Mouse (Mus musculus): Measurements from ENCODE around the gene Mis12. TPM values are rescaled to one million over a fixed set of nuclear protein-coding genes. Genes with fewer than 3 reads are reported as not detected.

Gene Mis12
- polyA plus RNA-seq (2012): 0.35 and 0.60 TPM in 2 replicates

DNA sequence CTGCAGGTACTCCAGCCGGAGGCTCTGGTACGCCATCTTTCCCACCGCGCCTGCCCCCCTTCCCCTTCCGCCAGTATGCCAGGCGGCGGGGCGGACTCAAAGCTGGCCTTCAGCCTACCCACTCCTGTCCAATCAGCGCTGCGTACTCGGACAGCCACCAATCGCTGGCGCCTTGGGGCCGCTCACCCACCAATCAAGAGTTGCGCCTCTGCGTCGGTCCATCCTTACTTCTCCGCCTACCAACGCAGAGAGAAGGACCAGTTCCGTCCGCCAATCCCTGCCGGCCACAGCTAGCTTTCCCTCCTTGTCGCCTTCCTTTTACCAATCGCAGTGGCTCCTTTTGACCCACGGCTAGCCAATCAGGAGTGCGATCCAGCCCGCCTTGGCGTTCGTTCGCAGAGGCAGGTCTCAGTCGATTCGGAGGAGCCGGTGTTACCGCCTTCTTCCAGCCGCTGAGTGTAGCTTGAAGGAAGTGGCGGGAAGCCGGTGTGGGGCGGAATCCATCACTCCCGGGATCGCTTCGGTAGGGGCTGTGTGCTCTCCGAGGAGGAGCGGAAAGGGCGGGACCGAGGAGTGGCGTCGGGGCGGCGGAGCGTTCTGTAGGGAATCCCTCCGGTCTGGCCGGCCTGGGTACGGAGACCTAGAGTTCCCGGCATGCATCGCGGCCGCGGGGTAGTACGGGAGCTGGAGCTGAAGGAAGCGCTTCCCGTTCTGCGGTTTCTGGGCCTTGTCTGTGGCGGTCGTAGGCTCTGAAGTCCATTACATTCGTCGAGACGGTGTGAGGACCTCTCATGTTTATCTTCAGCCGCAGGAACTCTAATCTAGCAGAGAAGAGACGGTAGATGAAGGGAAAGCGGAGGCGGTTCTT lies at the start of gene Mis12, which contains the start of gene Derl2:
Gene Mis12, plus strand, starts transcription at position 411 of the 868 bp plus-strand sequence.
Gene Derl2, minus strand, starts transcription at position 641 of the 868 bp plus-strand sequence.
- Histone ChIP-seq H3K4me3 (replicated peaks) (peak within 1 kb of the TSS; percentile 93), H3K27me3 (ENCODE audit: control insufficient read depth) (no peaks in the 10 kb centered on the region), H3K4me1 (ENCODE audit: control insufficient read depth) (peaks cover 51% of the 10 kb centered on the region), H3K36me3 (ENCODE audit: control insufficient read depth) (peaks cover 56% of the 10 kb centered on the region), H3K9me3 (ENCODE audit: control insufficient read depth, low read length) (no peaks in the 10 kb centered on the region)
- TF ChIP-seq GATA1 (IDR thresholded peaks at IDR 0.05; ENCODE audit: low read length) (no peak), TAL1 (IDR thresholded peaks at IDR 0.05; ENCODE audit: low read length) (no peak)

DNA sequence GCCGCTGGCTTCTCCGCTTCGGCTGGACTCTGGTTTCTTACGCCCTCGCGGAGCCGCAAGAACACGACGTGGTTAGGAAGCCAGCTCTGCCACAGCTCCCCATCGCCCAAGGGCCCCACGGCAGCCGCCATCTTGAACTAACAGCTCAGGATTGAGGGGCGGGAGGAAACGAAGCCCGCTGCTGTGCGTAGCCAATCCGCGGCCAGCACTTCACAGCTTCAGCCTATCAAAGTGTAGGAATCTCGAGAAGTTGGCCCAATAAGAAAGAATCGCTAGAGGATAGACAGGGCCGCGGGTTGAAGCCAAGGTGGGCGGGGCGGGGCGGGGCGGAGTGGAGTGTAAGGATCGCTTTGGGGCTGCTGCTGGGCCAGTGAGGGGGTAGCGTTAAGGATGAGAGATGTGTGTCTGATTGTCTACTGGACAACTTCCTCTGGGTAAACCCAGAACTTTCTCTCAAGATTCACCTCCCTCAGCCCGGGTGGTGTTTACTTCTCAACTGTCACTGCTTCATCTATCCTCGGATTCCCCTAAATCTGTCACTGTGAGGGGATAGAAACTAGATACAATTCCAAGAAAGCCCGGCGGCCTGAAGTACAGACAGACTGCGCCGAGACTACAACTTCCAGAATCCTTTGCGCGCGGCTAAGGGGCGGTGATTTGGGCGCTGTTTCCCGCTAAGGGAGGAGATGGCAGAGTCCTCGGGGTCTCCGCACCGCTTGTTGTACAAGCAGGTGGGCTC lies 49.4 kb upstream of the Mis12 start, which contains the start of the genes Nup88 and Rpain:
Gene Nup88, minus strand, starts transcription at position 153 of the 739 bp plus-strand sequence.
Gene Rpain, plus strand, starts transcription at position 393 of the 739 bp plus-strand sequence.
- no peaks in the 10 kb centered on the region for H3K27me3 ChIP-seq (ENCODE audit: control insufficient read depth)
- peaks cover 63% of the 10 kb centered on the region for H3K36me3 ChIP-seq (ENCODE audit: control insufficient read depth)
- no peaks in the 10 kb centered on the region for H3K9me3 ChIP-seq (ENCODE audit: control insufficient read depth, low read length)
- H3K4me1 ChIP-seq (ENCODE audit: control insufficient read depth): peaks cover 60% of the 10 kb centered on the region
- TF ChIP-seq GATA1 (IDR thresholded peaks at IDR 0.05; ENCODE audit: low read length) (no peak), TAL1 (IDR thresholded peaks at IDR 0.05; ENCODE audit: low read length) (no peak)
- peak within 1 kb of the TSS; percentile 83 for H3K4me3 ChIP-seq (replicated peaks)

DNA sequence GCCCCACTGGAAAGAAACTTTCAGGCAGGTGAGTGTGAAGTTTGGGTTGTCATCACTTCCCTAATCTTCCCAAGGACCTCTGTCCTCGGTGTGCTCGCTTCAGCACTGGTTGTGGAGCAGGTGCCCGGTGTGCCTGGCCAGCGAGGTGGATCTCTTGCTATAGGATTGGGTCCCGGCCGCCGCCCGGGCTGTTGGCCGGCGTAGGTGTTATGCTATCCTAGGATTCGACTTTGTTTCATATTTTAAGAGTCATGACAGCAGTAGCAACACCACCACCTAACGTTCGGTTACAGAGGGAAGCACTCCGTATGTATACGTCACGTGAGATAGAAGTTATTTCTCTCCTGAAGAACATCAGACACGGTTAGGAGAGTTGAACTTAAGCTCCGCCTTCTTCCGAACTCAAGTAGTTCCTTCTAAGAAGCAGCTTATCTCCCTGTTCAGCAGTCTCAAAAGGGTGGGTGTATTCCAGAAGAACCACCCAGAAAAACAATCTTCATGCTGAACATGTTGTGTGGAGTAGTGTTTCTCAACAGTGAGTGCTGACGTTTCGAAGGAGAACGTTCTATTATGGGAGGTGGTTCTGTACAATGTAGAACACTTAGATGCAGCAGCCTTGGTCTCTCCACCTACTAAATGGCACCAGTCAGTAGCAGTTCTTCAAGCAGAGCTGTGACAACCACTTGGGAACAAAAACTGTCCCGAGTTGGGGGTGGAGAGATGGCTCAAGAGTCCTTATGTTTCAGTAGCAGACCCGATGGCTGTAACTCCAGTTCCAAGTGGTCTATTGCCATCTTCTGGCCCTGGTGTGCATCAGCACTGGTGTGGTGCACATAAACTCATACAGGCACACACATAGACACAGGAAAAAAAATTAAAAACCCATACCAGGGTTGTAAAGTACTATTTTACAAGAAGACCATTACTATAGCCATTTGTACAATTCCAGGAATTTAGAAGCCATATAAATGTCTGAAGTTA lies 48.6 kb upstream of the Mis12 start:
- peak overlapping the region; percentile 83 for H3K4me3 ChIP-seq (replicated peaks)
- TF ChIP-seq GATA1 (IDR thresholded peaks at IDR 0.05; ENCODE audit: low read length): peak; percentile 72
- peak; percentile 43; the same call in 1 of the 3 replicates for TF ChIP-seq TAL1 (IDR thresholded peaks at IDR 0.05; ENCODE audit: low read length)
- no peaks in the 10 kb centered on the region for H3K27me3 ChIP-seq (ENCODE audit: control insufficient read depth)
- no peaks in the 10 kb centered on the region for H3K9me3 ChIP-seq (ENCODE audit: control insufficient read depth, low read length)
- H3K4me1 ChIP-seq (ENCODE audit: control insufficient read depth): peaks cover 67% of the 10 kb centered on the region
- H3K36me3 ChIP-seq (ENCODE audit: control insufficient read depth): peaks cover 63% of the 10 kb centered on the region

GRCm38 (mm10) chr11:70972586-70972985 lies 46.8 kb upstream of the Mis12 start:
- peaks cover 69% of the 10 kb centered on the region for H3K36me3 ChIP-seq (ENCODE audit: control insufficient read depth)
- H3K4me1 ChIP-seq (ENCODE audit: control insufficient read depth): peaks cover 70% of the 10 kb centered on the region
- TF ChIP-seq GATA1 (IDR thresholded peaks at IDR 0.05; ENCODE audit: low read length) (no peak), TAL1 (IDR thresholded peaks at IDR 0.05; ENCODE audit: low read length) (no peak)
- peak overlapping the region; percentile 83 for H3K4me3 ChIP-seq (replicated peaks)
- no peaks in the 10 kb centered on the region for H3K9me3 ChIP-seq (ENCODE audit: control insufficient read depth, low read length)
- H3K27me3 ChIP-seq (ENCODE audit: control insufficient read depth): no peaks in the 10 kb centered on the region

DNA sequence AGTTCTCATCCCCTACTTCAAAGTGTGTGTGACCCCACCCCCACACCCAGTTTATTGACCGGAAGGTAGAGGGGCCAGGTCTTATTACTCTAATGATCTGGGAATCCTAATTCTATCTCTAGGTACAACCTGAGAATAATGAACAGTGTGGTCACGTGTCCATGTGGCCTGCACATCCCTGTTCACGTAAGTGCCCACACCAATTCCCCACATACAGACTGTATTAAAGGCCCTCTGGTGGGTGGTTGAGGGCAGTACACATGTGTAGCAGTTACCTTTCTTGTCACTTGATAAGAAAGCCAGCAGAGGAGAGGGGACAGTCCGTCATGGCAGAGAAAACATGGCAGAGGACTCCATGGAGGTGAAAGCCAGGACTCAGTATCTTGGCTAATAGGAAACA lies 45.5 kb upstream of the Mis12 start:
- peaks cover 62% of the 10 kb centered on the region for H3K4me1 ChIP-seq (ENCODE audit: control insufficient read depth)
- no peaks in the 10 kb centered on the region for H3K27me3 ChIP-seq (ENCODE audit: control insufficient read depth)
- H3K36me3 ChIP-seq (ENCODE audit: control insufficient read depth): peaks cover 76% of the 10 kb centered on the region
- H3K9me3 ChIP-seq (ENCODE audit: control insufficient read depth, low read length): no peaks in the 10 kb centered on the region
- no peak overlapping the region for H3K4me3 ChIP-seq (replicated peaks)
- TF ChIP-seq TAL1 (IDR thresholded peaks at IDR 0.05; ENCODE audit: low read length): no peak
- no peak for TF ChIP-seq GATA1 (IDR thresholded peaks at IDR 0.05; ENCODE audit: low read length)

DNA sequence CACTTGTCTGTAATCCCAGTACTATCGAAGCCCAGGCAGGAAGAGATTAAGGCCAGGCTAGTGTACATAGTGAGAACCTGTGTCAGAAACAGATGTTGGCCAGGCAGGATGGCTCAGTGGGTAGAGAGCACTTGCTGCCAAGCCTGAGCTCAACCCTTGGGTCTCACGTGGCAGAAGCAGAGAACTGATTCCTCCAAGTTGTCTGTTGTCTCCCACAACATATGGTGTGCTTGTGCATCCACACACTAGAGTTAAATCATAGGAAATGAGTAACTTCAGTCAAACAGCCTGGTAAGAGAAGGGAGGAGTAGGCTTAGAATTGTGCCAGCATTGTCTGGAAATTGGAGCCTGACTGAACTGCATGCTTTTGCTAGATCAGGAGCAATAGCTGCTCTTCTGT lies 44.2 kb upstream of the Mis12 start:
- TF ChIP-seq GATA1 (IDR thresholded peaks at IDR 0.05; ENCODE audit: low read length) (no peak), TAL1 (IDR thresholded peaks at IDR 0.05; ENCODE audit: low read length) (no peak)
- no peak overlapping the region for H3K4me3 ChIP-seq (replicated peaks)
- peaks cover 89% of the 10 kb centered on the region for H3K36me3 ChIP-seq (ENCODE audit: control insufficient read depth)
- H3K9me3 ChIP-seq (ENCODE audit: control insufficient read depth, low read length): no peaks in the 10 kb centered on the region
- H3K27me3 ChIP-seq (ENCODE audit: control insufficient read depth): no peaks in the 10 kb centered on the region
- H3K4me1 ChIP-seq (ENCODE audit: control insufficient read depth): peaks cover 65% of the 10 kb centered on the region

DNA sequence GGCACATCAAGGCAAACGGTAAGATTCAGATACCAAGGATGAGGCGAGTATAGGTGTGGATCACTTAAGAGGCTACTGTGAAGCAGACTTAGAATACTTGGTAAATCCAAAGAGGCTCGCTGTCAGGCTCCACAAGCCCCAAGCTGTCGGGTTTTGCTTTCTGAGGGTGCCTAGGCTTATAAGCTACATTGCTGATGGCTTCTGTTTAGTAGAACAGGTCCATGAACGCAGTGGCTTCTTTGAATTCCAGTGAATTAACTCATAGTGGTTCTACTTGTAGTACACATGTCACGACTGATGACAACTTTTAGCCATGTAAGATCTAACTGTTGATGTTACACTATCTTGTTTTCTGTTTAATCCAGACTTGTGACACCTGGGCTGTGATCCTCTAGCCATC lies 42.1 kb upstream of the Mis12 start:
- Histone ChIP-seq H3K27me3 (ENCODE audit: control insufficient read depth) (no peaks in the 10 kb centered on the region), H3K9me3 (ENCODE audit: control insufficient read depth, low read length) (no peaks in the 10 kb centered on the region), H3K4me1 (ENCODE audit: control insufficient read depth) (peaks cover 67% of the 10 kb centered on the region), H3K36me3 (ENCODE audit: control insufficient read depth) (peaks cover 91% of the 10 kb centered on the region), H3K4me3 (replicated peaks) (no peak overlapping the region)
- TF ChIP-seq GATA1 (IDR thresholded peaks at IDR 0.05; ENCODE audit: low read length) (no peak), TAL1 (IDR thresholded peaks at IDR 0.05; ENCODE audit: low read length) (no peak)

DNA sequence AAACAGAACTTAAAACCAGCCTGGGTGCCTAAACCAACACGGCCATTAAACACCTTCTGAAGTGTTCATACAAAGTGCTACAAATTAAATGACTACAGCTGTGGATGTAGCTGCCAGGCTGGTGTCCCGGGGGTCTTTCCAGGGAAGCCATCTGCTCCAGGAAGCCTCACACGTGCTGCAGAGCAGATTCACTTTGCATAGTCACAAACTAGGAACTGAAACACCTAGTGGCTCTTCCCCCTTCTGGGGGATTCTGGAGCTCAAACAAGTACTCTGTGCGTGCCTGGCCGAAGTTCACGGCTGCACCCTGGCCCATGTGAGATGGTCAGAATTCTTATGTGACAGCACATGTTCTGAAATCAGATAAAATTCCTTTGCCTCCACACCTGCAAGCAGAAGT lies 39.2 kb upstream of the Mis12 start:
- Histone ChIP-seq H3K9me3 (ENCODE audit: control insufficient read depth, low read length) (no peaks in the 10 kb centered on the region), H3K4me3 (replicated peaks) (no peak overlapping the region), H3K36me3 (ENCODE audit: control insufficient read depth) (peaks cover 68% of the 10 kb centered on the region), H3K4me1 (ENCODE audit: control insufficient read depth) (peaks cover 50% of the 10 kb centered on the region), H3K27me3 (ENCODE audit: control insufficient read depth) (no peaks in the 10 kb centered on the region)
- TF ChIP-seq TAL1 (IDR thresholded peaks at IDR 0.05; ENCODE audit: low read length): no peak
- TF ChIP-seq GATA1 (IDR thresholded peaks at IDR 0.05; ENCODE audit: low read length): no peak

Data from erythroblast, embryonic 14.5 days (primary cell).